Mouse (Mus musculus) embryonic fibroblast, embryonic 13.5 days (primary cell): Measurements from ENCODE around the gene Slc12a3. TPM values are rescaled to one million over a fixed set of nuclear protein-coding genes. Genes with fewer than 3 reads are reported as not detected.

Experiments
- H3K27ac ChIP-seq: 2 replicates; pipeline ENCODE4 v1.5.1; 2012; ENCODE audit warnings: low read length, control low read depth, inconsistent platforms; ENCODE audit not compliant: insufficient read depth
- H3K4me1 ChIP-seq: 2 replicates; pipeline ENCODE4 v1.6.1; 2011; ENCODE audit warnings: low read length; ENCODE audit not compliant: control insufficient read depth, insufficient read depth
- H3K4me3 ChIP-seq: 2 replicates; pipeline ENCODE4 v1.5.1; 2011; ENCODE audit warnings: mild to moderate bottlenecking, control low read depth, low read length; ENCODE audit not compliant: insufficient read depth
- CTCF ChIP-seq: IDR thresholded peaks from 2 replicates; pipeline ENCODE4 v1.5.1; 2011; ENCODE audit warnings: mild to moderate bottlenecking, control low read depth, low read length, moderate library complexity, borderline replicate concordance; ENCODE audit not compliant: insufficient read depth
- POLR2A ChIP-seq: IDR thresholded peaks from 2 replicates; pipeline ENCODE4 v1.6.1; 2011; ENCODE audit warnings: low read depth, mild to moderate bottlenecking, control low read depth, low read length, moderate library complexity
- polyA plus RNA-seq: library from polyadenylated mRNA; stranded (reverse); fragments of >200 nt; gene quantifications from 2 replicates; pipeline ENCODE4 v1.2.4, GENCODE M21; 2011; ENCODE audit warnings: low read depth; ENCODE audit not compliant: missing spikeins, insufficient read length

Gene Slc12a3
- 0.13 TPM in 1 of 2 replicates, not detected in the other for polyA plus RNA-seq

GRCm38 (mm10) chr8:94328932-94329728 is at the start of gene Slc12a3:
Gene Slc12a3 (plus strand): TSS chr8:94329201.
- TF ChIP-seq POLR2A (no peak), CTCF (no peak)
- Histone ChIP-seq H3K27ac (no peak within 1 kb of the TSS), H3K4me3 (no peak within 1 kb of the TSS), H3K4me1 (no peaks in the 10 kb centered on the region; the same call in 1 of the 2 replicates)

GRCm38 (mm10) chr8:94280001-94280613 is 48.9 kb upstream of the Slc12a3 start:
- no peak overlapping the region for H3K4me3 ChIP-seq
- TF ChIP-seq POLR2A: no peak
- no peak for TF ChIP-seq CTCF
- H3K4me1 ChIP-seq: peaks cover 5% of the 10 kb centered on the region
- no peak overlapping the region for H3K27ac ChIP-seq

- Histone ChIP-seq H3K4me1 (peaks cover 5% of the 10 kb centered on the region), H3K4me3 (no peak overlapping the region), H3K27ac (no peak overlapping the region)
- TF ChIP-seq CTCF: no peak
- no peak for TF ChIP-seq POLR2A
Measured at GRCm38 (mm10) chr8:94282453-94282985, 46.5 kb upstream of the Slc12a3 start.

GRCm38 (mm10) chr8:94284204-94284603 is 44.8 kb upstream of the Slc12a3 start:
- Histone ChIP-seq H3K4me3 (no peak overlapping the region), H3K27ac (no peak overlapping the region)
- TF ChIP-seq CTCF (no peak), POLR2A (no peak)

GRCm38 (mm10) chr8:94290606-94291005 is 38.4 kb upstream of the Slc12a3 start:
- H3K4me3 ChIP-seq: no peak overlapping the region
- TF ChIP-seq POLR2A: no peak
- TF ChIP-seq CTCF: no peak
- H3K27ac ChIP-seq: peak overlapping the region; percentile 95

More at GRCm38 (mm10) chr8:94284204-94284603, 44.8 kb upstream of the Slc12a3 start:
- peaks cover 5% of the 10 kb centered on the region for H3K4me1 ChIP-seq

DNA sequence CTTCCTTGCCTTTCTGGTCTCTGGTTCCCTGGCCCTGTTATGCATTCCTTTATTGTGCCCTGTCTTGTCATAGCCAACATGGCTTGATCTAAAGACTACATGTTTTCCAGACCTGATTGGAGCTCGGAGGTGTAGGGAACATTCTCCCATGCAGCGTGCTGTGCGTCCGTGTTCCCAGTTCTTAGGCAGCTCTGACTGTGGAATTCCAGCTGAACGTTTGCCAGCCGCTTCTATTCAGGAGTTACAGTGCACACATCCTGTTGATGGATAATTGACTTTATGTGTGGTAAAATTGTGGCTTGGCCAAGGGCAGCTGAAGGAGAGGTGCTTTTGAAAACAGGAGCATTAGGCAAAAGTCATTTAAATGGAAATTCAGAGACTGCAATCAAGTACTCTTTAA is 36.9 kb upstream of the Slc12a3 start:
- Histone ChIP-seq H3K27ac (peak overlapping the region; percentile 21; the same call in 1 of the 2 replicates), H3K4me3 (no peak overlapping the region), H3K4me1 (peaks cover 13% of the 10 kb centered on the region)
- TF ChIP-seq POLR2A (no peak), CTCF (no peak)

More at GRCm38 (mm10) chr8:94290606-94291005, 38.4 kb upstream of the Slc12a3 start:
- H3K4me1 ChIP-seq: peaks cover 13% of the 10 kb centered on the region

- Histone ChIP-seq H3K4me3 (no peak overlapping the region), H3K4me1 (peaks cover 13% of the 10 kb centered on the region), H3K27ac (no peak overlapping the region)
- no peak for TF ChIP-seq POLR2A
- no peak for TF ChIP-seq CTCF
Measured at GRCm38 (mm10) chr8:94292626-94293025, 36.4 kb upstream of the Slc12a3 start.

- no peak overlapping the region for H3K27ac ChIP-seq
- peaks cover 10% of the 10 kb centered on the region; the same call in 1 of the 2 replicates for H3K4me1 ChIP-seq
- TF ChIP-seq POLR2A (no peak), CTCF (no peak)
- H3K4me3 ChIP-seq: no peak overlapping the region
Measured at GRCm38 (mm10) chr8:94295687-94296086, 33.3 kb upstream of the Slc12a3 start.

- no peak overlapping the region for H3K27ac ChIP-seq
- 0 out of 2 replicates have a peak, but pooled peaks cover 6% of the 10 kb centered on the region for H3K4me1 ChIP-seq
Measured at GRCm38 (mm10) chr8:94296312-94296991, 32.5 kb upstream of the Slc12a3 start.

More at GRCm38 (mm10) chr8:94296312-94296991, 32.5 kb upstream of the Slc12a3 start:
- TF ChIP-seq CTCF: no peak
- TF ChIP-seq POLR2A: no peak
- no peak overlapping the region for H3K4me3 ChIP-seq
